Mouse (Mus musculus) liver, postnatal 0 days (tissue): ENCODE measurements around the gene Pik3r4. TPM values are rescaled to one million over a fixed set of nuclear protein-coding genes. Genes with fewer than 3 reads are reported as not detected.
"Not testable (repeated sequence)": the region's sequence is repeated elsewhere in the genome, so short reads cannot be mapped to it uniquely, and the experiment has no call there.

Source experiments
- ATAC-seq: fragments of 200-750 bp; cut with Nextera tagmentation; 2 replicates; pipeline ENCODE4 v1.8.0; 2017; ENCODE audit warnings: mild to moderate bottlenecking, moderate library complexity
- DNase-seq: peaks from one replicate; pipeline ENCODE4 v3.0.0-alpha.2; 2016
- H3K27ac ChIP-seq: fragments of 300-500 bp; sonication (generic); 2 replicates; pipeline ENCODE4 v1.5.1; 2014; ENCODE audit warnings: antibody characterized with exemption, moderate library complexity, mild to moderate bottlenecking, low read depth
- H3K27me3 ChIP-seq: fragments of 300-500 bp; sonication (generic); 2 replicates; pipeline ENCODE4 v1.6.1; 2014; ENCODE audit warnings: low read length, control low read depth, mixed read lengths; ENCODE audit not compliant: insufficient read depth
- H3K36me3 ChIP-seq: fragments of 300-500 bp; sonication (generic); replicated peaks from 2 replicates; pipeline ENCODE4 v1.6.1; 2014; ENCODE audit warnings: mild to moderate bottlenecking, control low read depth, low read length, moderate library complexity, mixed read lengths; ENCODE audit not compliant: insufficient read depth
- H3K4me1 ChIP-seq: fragments of 300-500 bp; sonication (generic); 2 replicates; pipeline ENCODE4 v1.6.1; 2014; ENCODE audit warnings: antibody characterized with exemption, mild to moderate bottlenecking, control low read depth; ENCODE audit not compliant: insufficient read depth
- H3K4me2 ChIP-seq: fragments of 300-500 bp; sonication (generic); 2 replicates; pipeline ENCODE4 v1.6.1; 2014; ENCODE audit warnings: low read depth, mild to moderate bottlenecking, low read length, moderate library complexity, mixed read lengths
- H3K4me3 ChIP-seq: fragments of 300-500 bp; sonication (generic); 2 replicates; pipeline ENCODE4 v1.5.1; 2014; ENCODE audit warnings: low read depth, low read length
- H3K9ac ChIP-seq: fragments of 300-500 bp; sonication (generic); replicated peaks from 2 replicates; pipeline ENCODE4 v1.6.1; 2014; ENCODE audit warnings: mild to moderate bottlenecking, moderate library complexity
- H3K9me3 ChIP-seq: fragments of 300-500 bp; sonication (generic); 2 replicates; pipeline ENCODE4 v1.6.1; 2016; ENCODE audit warnings: mild to moderate bottlenecking, control low read depth, low read length, mixed read lengths
- CTCF ChIP-seq: sonication (generic); IDR thresholded peaks from 2 replicates; pipeline ENCODE4 v1.5.1; 2016; ENCODE audit warnings: antibody characterized with exemption, low read depth
- EP300 ChIP-seq: IDR thresholded peaks from 2 replicates; pipeline ENCODE4 v1.6.1; 2016; ENCODE audit warnings: antibody characterized with exemption, low read depth, mild to moderate bottlenecking
- WGBS: fragments of 180-500 bp; shearing (Covaris S2); extraction: QIAGEN DNeasy Blood & Tissue Kit; methylation state at CpG from one replicate; pipeline ENCODE4 v1.1.7; 2014; ENCODE audit not compliant: insufficient replicate concordance; 5-methylcytosine and 5-hydroxymethylcytosine counted together
- polyA plus RNA-seq: library from polyadenylated mRNA; unstranded; fragments of >200 nt; fragmentation: Nextera tagmentation; extraction: Ambion mirVana; gene quantifications from 2 replicates; pipeline ENCODE4 v1.2.1, GENCODE M21; 2015

Gene Pik3r4
- polyA plus RNA-seq, result 5.4 and 5.6 TPM in 2 replicates

GRCm38 (mm10) chr9:105642460-105643371 lies at the start of gene Pik3r4:
Pik3r4 (plus strand) TSS chr9:105642978.
- ATAC-seq (peak; percentile 91), DNase-seq (peak; percentile 86)
- H3K4me2 ChIP-seq, result peak within 1 kb of the TSS; percentile 89
- TF ChIP-seq EP300, result no peak
- peak within 1 kb of the TSS; percentile 74 for H3K27ac ChIP-seq
- H3K27me3 ChIP-seq, result no peaks in the 10 kb centered on the region
- H3K36me3 ChIP-seq, result peaks cover 2% of the 10 kb centered on the region
- WGBS, result 5% methylated on average over 37 of the region's 37 CpGs
- H3K9me3 ChIP-seq, result no peaks in the 10 kb centered on the region
- H3K4me1 ChIP-seq, result peaks cover 5% of the 10 kb centered on the region
- peak within 1 kb of the TSS; percentile 88 for H3K4me3 ChIP-seq
- peak within 1 kb of the TSS; percentile 94 for H3K9ac ChIP-seq

DNA sequence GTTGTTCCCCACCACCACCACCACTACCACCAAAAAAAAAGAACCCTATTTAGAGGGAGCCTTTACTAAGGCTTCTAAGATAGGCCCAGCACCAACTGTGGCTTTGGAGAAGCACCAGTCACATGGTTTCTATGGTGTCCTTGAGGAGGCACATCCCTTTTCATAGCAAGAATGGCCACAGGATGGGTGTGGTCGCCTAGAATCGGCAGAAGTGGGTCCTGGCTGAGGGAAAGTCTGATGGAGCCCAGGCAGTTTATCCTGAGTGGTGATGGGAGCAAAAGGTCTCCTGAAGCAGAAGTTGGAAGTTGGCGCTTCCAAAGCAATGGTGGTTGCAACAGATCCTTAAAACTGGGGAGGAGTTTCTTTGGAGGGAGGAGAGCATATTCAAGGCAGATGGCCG lies 43.9 kb upstream of the Pik3r4 start:
- TF ChIP-seq EP300, result no peak
- no peak for TF ChIP-seq CTCF
- ATAC-seq, result no peak
- Histone ChIP-seq H3K9me3 (no peaks in the 10 kb centered on the region), H3K4me3 (no peak overlapping the region), H3K36me3 (no peaks in the 10 kb centered on the region), H3K27me3 (no peaks in the 10 kb centered on the region), H3K27ac (no peak overlapping the region), H3K4me1 (no peaks in the 10 kb centered on the region), H3K4me2 (no peak overlapping the region), H3K9ac (no peak overlapping the region)
- 67% methylated on average over 4 of the region's 4 CpGs for WGBS
- DNase-seq, result no peak

DNA sequence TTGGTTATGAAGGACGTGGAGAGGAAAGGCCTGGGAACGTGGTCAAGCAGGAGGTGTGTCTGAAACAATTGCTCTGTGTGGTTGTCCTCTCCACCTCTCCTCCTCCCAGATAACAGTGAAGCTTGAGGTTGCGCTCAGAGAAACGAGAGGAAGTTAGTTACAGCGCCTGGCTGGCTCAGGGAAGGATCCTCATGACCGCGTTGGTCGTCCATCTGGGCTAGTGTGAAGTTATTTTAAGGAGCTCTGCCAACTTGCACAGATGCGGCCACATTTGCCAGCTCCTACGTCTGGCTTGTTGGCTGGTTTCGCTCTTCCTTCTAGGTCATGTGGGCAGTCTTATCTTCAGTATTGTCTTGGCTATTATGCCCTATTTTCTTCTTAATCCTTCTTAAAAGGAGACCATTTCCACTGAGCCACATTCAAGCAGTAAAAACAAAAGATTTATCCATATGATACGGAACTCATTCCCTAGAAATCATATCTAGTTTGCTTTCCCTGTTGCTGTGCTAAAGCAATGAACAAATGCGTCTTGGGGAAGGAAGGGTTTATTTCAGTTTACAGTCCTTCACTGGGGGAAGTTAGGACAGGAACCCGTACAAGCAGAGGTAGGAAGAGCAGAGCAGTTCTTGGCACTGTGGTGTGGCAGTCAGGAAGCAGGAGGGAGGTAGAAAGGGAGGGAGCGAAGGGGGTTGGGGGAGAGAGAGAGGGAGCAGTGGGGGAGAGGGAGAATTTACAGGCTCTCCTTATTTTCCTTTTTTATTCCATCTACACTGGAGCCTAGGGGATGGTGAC lies 30.6 kb upstream of the Pik3r4 start:
- H3K9ac ChIP-seq, result no peak overlapping the region
- no peak overlapping the region for H3K4me3 ChIP-seq
- H3K4me2 ChIP-seq, result 0 out of 2 replicates have a peak overlapping the region, but pooled peaks have one; percentile 18
- TF ChIP-seq CTCF (no peak), EP300 (no peak)
- ATAC-seq (no peak), DNase-seq (no peak)
- no peaks in the 10 kb centered on the region for H3K9me3 ChIP-seq
- H3K36me3 ChIP-seq, result no peaks in the 10 kb centered on the region
- no peaks in the 10 kb centered on the region for H3K4me1 ChIP-seq
- 49% methylated on average over 15 of the region's 15 CpGs for WGBS
- H3K27me3 ChIP-seq, result no peaks in the 10 kb centered on the region
- H3K27ac ChIP-seq, result no peak overlapping the region

DNA sequence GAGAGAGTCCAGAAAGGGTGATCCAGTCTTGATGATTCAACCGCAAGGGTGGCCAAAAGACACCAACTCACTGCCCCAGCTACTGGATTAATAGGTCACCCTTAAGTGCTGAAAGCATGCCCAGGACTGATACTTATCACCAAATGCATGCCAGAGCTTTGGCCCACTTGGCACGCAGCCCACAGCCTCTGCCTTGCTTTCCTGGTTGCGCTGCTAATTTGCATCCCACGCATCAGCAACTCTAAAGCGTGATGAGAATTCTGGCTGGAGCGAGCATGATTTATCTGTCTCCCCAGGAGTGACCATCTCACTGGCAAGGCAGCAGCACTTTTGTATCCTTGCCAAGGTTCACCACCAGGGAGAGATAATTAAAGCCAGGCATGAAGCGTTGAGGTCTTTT lies 29.9 kb upstream of the Pik3r4 start:
- DNase-seq (no peak), ATAC-seq (no peak)
- no peak for TF ChIP-seq CTCF
- TF ChIP-seq EP300, result no peak
- Histone ChIP-seq H3K4me1 (no peaks in the 10 kb centered on the region), H3K4me3 (no peak overlapping the region), H3K27me3 (no peaks in the 10 kb centered on the region), H3K36me3 (no peaks in the 10 kb centered on the region), H3K9me3 (no peaks in the 10 kb centered on the region), H3K9ac (no peak overlapping the region), H3K27ac (no peak overlapping the region), H3K4me2 (no peak overlapping the region)
- 79% methylated on average over 7 of the region's 7 CpGs for WGBS

DNA sequence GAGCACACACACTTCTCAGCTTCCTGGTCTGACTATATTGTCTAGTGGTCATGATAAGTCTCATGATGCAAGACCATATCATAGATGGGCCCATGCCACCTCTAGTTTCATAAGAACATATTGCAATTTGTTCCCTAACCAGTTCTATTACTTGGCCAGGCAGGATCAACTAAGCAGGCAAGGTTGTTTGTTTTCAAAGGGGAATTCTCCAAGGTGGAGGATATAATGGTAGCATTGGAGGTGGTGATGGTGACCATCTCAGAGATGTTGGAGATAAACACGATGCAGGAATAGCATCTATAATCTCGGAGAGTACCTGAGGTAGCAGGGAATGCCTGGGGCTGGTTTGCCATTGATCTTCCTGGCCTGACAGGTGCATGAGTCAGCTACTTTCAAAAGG lies 26.8 kb upstream of the Pik3r4 start:
- Histone ChIP-seq H3K36me3 (no peaks in the 10 kb centered on the region), H3K4me3 (no peak overlapping the region), H3K27me3 (no peaks in the 10 kb centered on the region), H3K4me1 (no peaks in the 10 kb centered on the region), H3K9me3 (no peaks in the 10 kb centered on the region), H3K9ac (no peak overlapping the region), H3K27ac (no peak overlapping the region), H3K4me2 (no peak overlapping the region)
- TF ChIP-seq EP300 (no peak), CTCF (no peak)
- DNase-seq, result no peak
- ATAC-seq, result no peak
- WGBS, result 62% methylated on average over 2 of the region's 2 CpGs

- DNase-seq, result peak; percentile 65
- not testable (repeated sequence) for H3K36me3 ChIP-seq, H3K4me1 ChIP-seq, H3K9me3 ChIP-seq, H3K9ac ChIP-seq, H3K27ac ChIP-seq, H3K4me2 ChIP-seq, H3K4me3 ChIP-seq, ATAC-seq, H3K27me3 ChIP-seq
- peak; percentile 81 for TF ChIP-seq CTCF
Measured at GRCm38 (mm10) chr9:105617274-105617673, 25.5 kb upstream of the Pik3r4 start.
